Mouse (Mus musculus): ENCODE measurements around the gene Dnajb12.

- TF ChIP-seq CTCF (IDR thresholded peaks at IDR 0.05; ENCODE audit: low read depth), result no peak
- no peak for TF ChIP-seq EP300 (optimal IDR thresholded peaks at IDR 0.05)
These were observed 22.1 kb downstream of the Dnajb12 start for GRCm38 (mm10) chr10:59901463-59901862.

All from stomach, postnatal 0 days (tissue).